Mouse (Mus musculus) stomach, embryonic 15.5 days (tissue): Measurements from ENCODE around the gene Rps11. TPM values are rescaled to one million over a fixed set of nuclear protein-coding genes. Genes with fewer than 3 reads are reported as not detected.
"Not testable (repeated sequence)": the region's sequence is repeated elsewhere in the genome, so short reads cannot be mapped to it uniquely, and the experiment has no call there.

ENCODE experiments used
- ATAC-seq: fragments of 200-750 bp; cut with Nextera tagmentation; 2 replicates; pipeline ENCODE4 v1.8.0; 2017; ENCODE audit warnings: low read depth, moderate number of reproducible peaks, moderate TSS enrichment; ENCODE audit not compliant: insufficient read depth, low FRiP score
- H3K27ac ChIP-seq: fragments of 300-500 bp; sonication (generic); 2 replicates; pipeline ENCODE4 v1.5.1; 2015; ENCODE audit warnings: mild to moderate bottlenecking, inconsistent platforms
- H3K27me3 ChIP-seq: fragments of 300-500 bp; sonication (generic); replicated peaks from 2 replicates; pipeline ENCODE4 v1.6.1; 2015; ENCODE audit warnings: inconsistent platforms
- H3K36me3 ChIP-seq: fragments of 300-500 bp; sonication (generic); 2 replicates; pipeline ENCODE4 v1.6.1; 2015; ENCODE audit warnings: inconsistent platforms
- H3K4me1 ChIP-seq: fragments of 300-500 bp; sonication (generic); 2 replicates; pipeline ENCODE4 v1.6.1; 2015; ENCODE audit warnings: inconsistent platforms
- H3K4me2 ChIP-seq: fragments of 300-500 bp; sonication (generic); 2 replicates; pipeline ENCODE4 v1.6.1; 2015; ENCODE audit warnings: mild to moderate bottlenecking, inconsistent platforms
- H3K4me3 ChIP-seq: fragments of 300-500 bp; sonication (generic); replicated peaks from 2 replicates; pipeline ENCODE4 v1.5.1; 2015; ENCODE audit warnings: inconsistent platforms
- H3K9ac ChIP-seq: fragments of 300-500 bp; sonication (generic); 2 replicates; pipeline ENCODE4 v1.6.1; 2015; ENCODE audit warnings: inconsistent platforms
- H3K9me3 ChIP-seq: fragments of 300-500 bp; sonication (generic); 2 replicates; pipeline ENCODE4 v1.6.1; 2016; ENCODE audit warnings: inconsistent platforms
- WGBS: fragments of 180-500 bp; shearing (Covaris S2); methylation state at CpG from one replicate; pipeline ENCODE4 v1.1.7; 2015; 5-methylcytosine and 5-hydroxymethylcytosine counted together
- polyA plus RNA-seq: library from polyadenylated mRNA; unstranded; fragments of >200 nt; fragmentation: Nextera tagmentation; extraction: Ambion mirVana; gene quantifications from 2 replicates; pipeline ENCODE4 v1.2.1, GENCODE M21; 2015

The Rps11 gene
- polyA plus RNA-seq, 1 experiment from 2014 or later, result 1,420 TPM

DNA sequence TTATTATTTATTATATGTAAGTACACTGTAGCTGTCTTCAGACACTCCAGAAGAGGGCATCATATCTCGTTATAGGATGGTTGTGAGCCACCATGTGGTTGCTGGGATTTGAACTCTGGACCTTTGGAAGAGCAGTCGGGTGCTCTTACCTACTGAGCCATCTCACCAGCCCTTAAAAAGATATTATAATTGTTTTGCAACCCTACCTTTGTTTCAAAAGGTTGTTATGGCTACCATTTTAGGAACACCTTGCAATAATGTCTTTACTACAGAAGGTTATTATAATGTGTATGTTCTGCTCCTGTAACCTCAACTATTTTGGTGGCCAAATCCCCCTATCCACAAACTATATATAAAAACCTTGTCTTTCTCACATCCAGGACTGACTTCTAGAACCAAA lies 28.8 kb upstream of the Rps11 start:
- not testable (repeated sequence) for H3K27me3 ChIP-seq, ATAC-seq, H3K9ac ChIP-seq, H3K9me3 ChIP-seq, H3K36me3 ChIP-seq, H3K4me2 ChIP-seq, H3K4me3 ChIP-seq, H3K27ac ChIP-seq
- WGBS, result 84% methylated on average over 2 of the region's 2 CpGs
- H3K4me1 ChIP-seq, result peaks cover 18% of the 10 kb centered on the region

DNA sequence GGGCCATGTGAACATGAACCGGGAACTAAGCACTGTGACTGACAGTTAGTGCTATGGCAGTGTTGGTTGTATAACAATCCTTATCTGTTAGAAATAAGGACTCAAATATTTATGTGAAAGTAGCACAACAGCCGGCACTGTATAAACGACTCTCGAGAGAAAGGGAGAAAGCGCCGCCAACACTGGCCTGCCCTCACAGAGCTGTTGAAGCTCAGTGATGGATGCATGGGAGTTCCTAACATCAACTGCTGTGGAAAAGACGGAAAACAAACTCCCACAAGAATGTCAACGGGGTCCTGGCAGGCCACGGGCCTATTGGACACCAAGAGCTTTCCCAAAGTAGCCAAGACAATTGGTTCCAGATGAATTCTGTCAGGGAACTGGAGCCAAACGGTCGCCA lies 27.1 kb upstream of the Rps11 start:
- Histone ChIP-seq H3K27me3 (no peaks in the 10 kb centered on the region), H3K4me1 (peaks cover 18% of the 10 kb centered on the region), H3K4me3 (no peak overlapping the region), H3K9ac (no peak overlapping the region), H3K36me3 (0 out of 2 replicates have a peak, but pooled peaks cover 8% of the 10 kb centered on the region), H3K27ac (peak overlapping the region; percentile 82), H3K9me3 (no peaks in the 10 kb centered on the region), H3K4me2 (peak overlapping the region; percentile 2; the same call in 1 of the 2 replicates)
- no peak for ATAC-seq
- 29% methylated on average over 11 of the region's 11 CpGs for WGBS

GRCm38 (mm10) chr7:45150321-45150720 lies 26.1 kb upstream of the Rps11 start:
- no peak overlapping the region; the same call in 1 of the 2 replicates for H3K4me2 ChIP-seq
- H3K36me3 ChIP-seq, result 0 out of 2 replicates have a peak, but pooled peaks cover 16% of the 10 kb centered on the region
- H3K9ac ChIP-seq, result no peak overlapping the region
- peak overlapping the region; percentile 82 for H3K27ac ChIP-seq
- no peak for ATAC-seq
- peaks cover 17% of the 10 kb centered on the region for H3K4me1 ChIP-seq
- H3K9me3 ChIP-seq, result no peaks in the 10 kb centered on the region
- H3K4me3 ChIP-seq, result no peak overlapping the region
- 44% methylated on average over 4 of the region's 4 CpGs for WGBS
- H3K27me3 ChIP-seq, result no peaks in the 10 kb centered on the region

DNA sequence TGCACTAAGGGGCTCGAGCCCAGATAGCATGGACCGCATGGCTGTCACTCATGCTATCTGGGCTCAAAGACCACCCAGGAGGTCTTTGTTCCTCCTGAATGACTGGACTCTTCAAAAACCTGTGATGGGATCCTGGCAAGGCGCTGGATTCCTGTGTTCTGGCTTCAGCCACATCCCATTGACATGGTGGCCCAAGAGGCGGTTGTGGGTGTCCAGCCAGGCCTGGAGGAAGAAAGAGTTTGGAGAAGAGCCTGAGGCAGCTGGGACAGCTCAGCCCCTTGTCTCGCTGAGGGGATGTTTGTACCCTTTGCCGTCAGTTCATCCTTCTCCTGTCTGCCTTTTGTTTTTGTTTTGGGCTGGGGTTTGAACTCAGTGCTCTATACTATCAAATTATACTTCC lies 25.3 kb upstream of the Rps11 start:
- H3K4me1 ChIP-seq, result peaks cover 12% of the 10 kb centered on the region
- 0 out of 2 replicates have a peak, but pooled peaks cover 22% of the 10 kb centered on the region for H3K36me3 ChIP-seq
- H3K27me3 ChIP-seq, result no peaks in the 10 kb centered on the region
- no peak overlapping the region for H3K4me2 ChIP-seq
- ATAC-seq, result no peak
- H3K27ac ChIP-seq, result peak overlapping the region; percentile 82
- no peak overlapping the region for H3K4me3 ChIP-seq
- WGBS, result 53% methylated on average over 6 of the region's 6 CpGs
- H3K9ac ChIP-seq, result no peak overlapping the region
- no peaks in the 10 kb centered on the region for H3K9me3 ChIP-seq

DNA sequence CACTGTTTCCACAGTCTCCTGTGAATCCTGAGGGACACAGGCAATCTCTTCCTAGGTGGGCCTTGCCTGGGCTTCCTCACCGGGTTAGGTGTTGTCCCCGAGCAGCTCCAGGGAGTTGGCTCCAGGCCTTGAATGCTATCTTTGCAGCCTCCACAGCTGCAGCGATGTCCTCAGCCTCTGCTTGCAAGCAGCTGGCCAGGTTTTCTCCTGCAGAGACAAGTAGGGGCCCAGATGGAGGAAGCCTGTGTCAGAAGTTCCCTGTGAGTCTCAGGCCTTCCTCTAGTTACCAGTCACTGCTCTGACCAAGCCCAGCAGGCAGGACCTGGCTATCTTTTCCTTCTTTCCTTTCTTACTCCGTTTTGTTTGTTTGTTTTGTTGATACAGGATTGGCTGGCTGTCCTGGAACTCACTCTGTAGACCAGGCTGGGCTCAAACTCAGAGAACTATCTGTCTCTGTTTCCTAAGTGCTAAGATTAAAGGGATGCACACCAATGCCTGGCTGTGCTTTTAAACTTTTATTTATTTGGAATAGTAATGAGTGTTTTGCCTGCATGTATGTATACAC lies 24.4 kb upstream of the Rps11 start:
- Histone ChIP-seq H3K9me3 (no peaks in the 10 kb centered on the region), H3K36me3 (0 out of 2 replicates have a peak, but pooled peaks cover 23% of the 10 kb centered on the region), H3K27ac (0 out of 2 replicates have a peak overlapping the region, but pooled peaks have one; percentile 42), H3K4me3 (no peak overlapping the region), H3K4me1 (peaks cover 12% of the 10 kb centered on the region), H3K4me2 (no peak overlapping the region), H3K27me3 (no peaks in the 10 kb centered on the region), H3K9ac (no peak overlapping the region)
- ATAC-seq, result no peak
- 59% methylated on average over 4 of the region's 4 CpGs for WGBS

DNA sequence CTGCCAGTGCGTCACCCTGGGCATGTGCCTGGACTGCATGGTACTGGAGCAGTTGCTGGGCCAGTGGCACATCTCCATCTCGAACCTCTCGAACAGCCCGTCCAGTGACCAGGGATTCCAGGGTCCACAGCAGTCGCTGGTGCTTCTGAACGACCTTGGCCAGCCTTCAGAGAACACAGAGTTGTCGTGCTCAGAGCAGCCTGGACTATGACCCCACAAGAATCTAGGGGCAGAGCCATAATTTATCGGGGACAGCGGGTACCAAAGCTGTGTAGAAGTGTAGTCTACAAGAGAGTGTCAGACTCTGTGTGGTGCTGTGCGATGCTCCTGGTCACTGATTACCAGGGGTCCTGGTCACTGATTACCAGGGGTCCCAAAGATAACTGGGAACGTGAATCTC lies 23.7 kb upstream of the Rps11 start:
- Histone ChIP-seq H3K27me3 (no peaks in the 10 kb centered on the region), H3K4me1 (peaks cover 12% of the 10 kb centered on the region), H3K36me3 (0 out of 2 replicates have a peak, but pooled peaks cover 30% of the 10 kb centered on the region), H3K4me3 (no peak overlapping the region), H3K9ac (no peak overlapping the region), H3K9me3 (no peaks in the 10 kb centered on the region), H3K4me2 (no peak overlapping the region), H3K27ac (no peak overlapping the region)
- ATAC-seq, result no peak
- WGBS, result 86% methylated on average over 11 of the region's 11 CpGs

GRCm38 (mm10) chr7:45147267-45147666 lies 23.0 kb upstream of the Rps11 start:
- WGBS, result 94% methylated on average over 11 of the region's 11 CpGs
- 0 out of 2 replicates have a peak, but pooled peaks cover 35% of the 10 kb centered on the region for H3K36me3 ChIP-seq
- H3K4me2 ChIP-seq, result no peak overlapping the region
- H3K27me3 ChIP-seq, result no peaks in the 10 kb centered on the region
- no peak for ATAC-seq
- peaks cover 12% of the 10 kb centered on the region for H3K4me1 ChIP-seq
- H3K9me3 ChIP-seq, result no peaks in the 10 kb centered on the region
- no peak overlapping the region for H3K27ac ChIP-seq
- no peak overlapping the region for H3K4me3 ChIP-seq
- no peak overlapping the region for H3K9ac ChIP-seq

DNA sequence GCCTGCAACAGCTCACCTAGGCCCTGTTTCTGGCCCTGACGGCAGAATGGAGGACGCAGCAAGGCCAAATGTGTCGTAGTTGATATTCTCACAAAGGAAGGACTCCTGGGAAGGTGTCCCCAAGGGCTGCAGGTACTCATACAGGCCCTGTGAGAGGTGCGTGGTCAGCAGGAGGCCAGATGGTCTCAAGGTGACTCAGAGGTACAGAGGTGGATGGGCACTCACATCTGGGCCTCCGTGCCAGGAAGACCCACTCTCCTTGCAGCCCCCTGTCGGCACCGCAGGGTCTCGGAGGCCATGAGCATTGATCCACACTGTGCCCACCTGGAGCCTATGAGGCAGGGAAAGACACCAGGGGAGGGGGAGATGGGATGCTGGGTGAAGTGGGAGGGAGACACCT lies 21.2 kb upstream of the Rps11 start:
- H3K27me3 ChIP-seq, result no peaks in the 10 kb centered on the region
- ATAC-seq, result no peak
- no peak overlapping the region for H3K4me2 ChIP-seq
- no peak overlapping the region for H3K9ac ChIP-seq
- 0 out of 2 replicates have a peak, but pooled peaks cover 43% of the 10 kb centered on the region for H3K36me3 ChIP-seq
- no peak overlapping the region for H3K4me3 ChIP-seq
- no peak overlapping the region for H3K27ac ChIP-seq
- 93% methylated on average over 8 of the region's 8 CpGs for WGBS
- H3K9me3 ChIP-seq, result no peaks in the 10 kb centered on the region
- H3K4me1 ChIP-seq, result peaks cover 1% of the 10 kb centered on the region

GRCm38 (mm10) chr7:45144368-45145174 lies 20.3 kb upstream of the Rps11 start:
- Histone ChIP-seq H3K27me3 (no peaks in the 10 kb centered on the region), H3K4me1 (no peaks in the 10 kb centered on the region), H3K36me3 (0 out of 2 replicates have a peak, but pooled peaks cover 43% of the 10 kb centered on the region), H3K4me3 (no peak overlapping the region), H3K4me2 (no peak overlapping the region), H3K27ac (no peak overlapping the region), H3K9me3 (no peaks in the 10 kb centered on the region), H3K9ac (no peak overlapping the region)
- WGBS, result 81% methylated on average over 13 of the region's 13 CpGs
- no peak for ATAC-seq

GRCm38 (mm10) chr7:45141914-45142313 lies 17.7 kb upstream of the Rps11 start:
- Histone ChIP-seq H3K9ac (no peak overlapping the region), H3K36me3 (0 out of 2 replicates have a peak, but pooled peaks cover 40% of the 10 kb centered on the region)

DNA sequence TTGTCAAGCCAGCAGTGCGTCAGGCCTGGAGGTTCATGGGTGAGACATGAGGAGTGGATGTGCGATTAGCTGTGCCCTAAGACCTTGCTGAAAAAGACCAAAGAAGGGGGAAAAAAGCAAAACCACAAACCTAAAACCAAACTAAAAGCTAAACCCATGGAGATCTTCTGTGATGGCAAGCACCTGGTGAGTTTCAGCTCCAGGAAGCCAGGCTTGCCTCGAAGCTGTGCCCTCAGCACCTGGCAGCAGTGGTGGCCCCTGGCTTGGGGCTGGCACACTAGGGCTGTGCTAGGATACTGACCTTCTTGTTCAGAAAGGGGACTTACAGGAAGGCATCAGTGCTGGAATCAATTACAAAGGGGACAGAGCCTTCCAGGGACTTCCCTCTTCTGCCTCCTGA lies 17.1 kb upstream of the Rps11 start:
- ATAC-seq, result no peak
- no peak overlapping the region for H3K4me2 ChIP-seq
- H3K9me3 ChIP-seq, result no peaks in the 10 kb centered on the region
- no peak overlapping the region for H3K9ac ChIP-seq
- no peak overlapping the region for H3K4me3 ChIP-seq
- WGBS, result 89% methylated on average over 3 of the region's 3 CpGs
- H3K27ac ChIP-seq, result no peak overlapping the region
- H3K36me3 ChIP-seq, result 0 out of 2 replicates have a peak, but pooled peaks cover 34% of the 10 kb centered on the region
- no peaks in the 10 kb centered on the region for H3K27me3 ChIP-seq
- H3K4me1 ChIP-seq, result no peaks in the 10 kb centered on the region

More at GRCm38 (mm10) chr7:45141914-45142313, 17.7 kb upstream of the Rps11 start:
- H3K4me2 ChIP-seq, result no peak overlapping the region
- H3K27ac ChIP-seq, result no peak overlapping the region
- 87% methylated on average over 5 of the region's 5 CpGs for WGBS
- ATAC-seq, result no peak
- H3K4me1 ChIP-seq, result no peaks in the 10 kb centered on the region
- H3K4me3 ChIP-seq, result no peak overlapping the region
- no peaks in the 10 kb centered on the region for H3K9me3 ChIP-seq
- H3K27me3 ChIP-seq, result no peaks in the 10 kb centered on the region
